Mouse (Mus musculus) skeletal muscle tissue, postnatal 0 days (tissue): ENCODE results near the gene Arhgap22. TPM values are rescaled to one million over a fixed set of nuclear protein-coding genes. Genes with fewer than 3 reads are reported as not detected.

Source experiments
- polyA plus RNA-seq: library from polyadenylated mRNA; unstranded; fragments of >200 nt; fragmentation: Nextera tagmentation; extraction: Ambion mirVana; gene quantifications from 2 replicates; pipeline ENCODE4 v1.2.1, GENCODE M21; 2015

The Arhgap22 gene
- 0.58 and 1.1 TPM in 2 replicates for polyA plus RNA-seq

GRCm38 (mm10) chr14:33213823-33214766, at the start of gene Arhgap22:
Gene Arhgap22, plus strand, starts transcription at chr14:33214026.

GRCm38 (mm10) chr14:33185068-33185800, 28.6 kb upstream of the Arhgap22 start, which contains the start of gene Wdfy4:
Gene Wdfy4, minus strand, starts transcription at chr14:33185508.

Other genes with a start within 250 kb of the Arhgap22 start
- 0.29 and 0.43 TPM in 2 replicates for gene Lrrc18, start 222.6 kb upstream of the Arhgap22 start, polyA plus RNA-seq
- 0.26 and 0.61 TPM in 2 replicates for gene Wdfy4, start 28.5 kb upstream of the Arhgap22 start, polyA plus RNA-seq
- gene Mapk8, start 233.1 kb downstream of the Arhgap22 start, polyA plus RNA-seq = 7.6 and 9.3 TPM in 2 replicates